Mouse (Mus musculus) neural tube, embryonic 12.5 days (tissue): Measurements from ENCODE around the gene Rcn3. TPM values are rescaled to one million over a fixed set of nuclear protein-coding genes. Genes with fewer than 3 reads are reported as not detected.
A peak's percentile ranks its signal among the peaks of the same experiment; 100 is the strongest.

Source experiments
- ATAC-seq: fragments of 200-750 bp; cut with Nextera tagmentation; 2 replicates; pipeline ENCODE4 v1.8.0; 2017; ENCODE audit warnings: low read depth, mild to moderate bottlenecking, moderate TSS enrichment, moderate library complexity; ENCODE audit not compliant: low FRiP score
- H3K27ac ChIP-seq: fragments of 300-500 bp; sonication (generic); 2 replicates; pipeline ENCODE4 v1.5.1; 2016
- H3K27me3 ChIP-seq: fragments of 300-500 bp; sonication (generic); replicated peaks from 2 replicates; pipeline ENCODE4 v1.6.1; 2016; ENCODE audit warnings: mild to moderate bottlenecking
- H3K36me3 ChIP-seq: fragments of 300-500 bp; sonication (generic); 2 replicates; pipeline ENCODE4 v1.6.1; 2016; ENCODE audit warnings: mild to moderate bottlenecking
- H3K4me1 ChIP-seq: fragments of 300-500 bp; sonication (generic); 2 replicates; pipeline ENCODE4 v1.6.1; 2016
- H3K4me2 ChIP-seq: fragments of 300-500 bp; sonication (generic); replicated peaks from 2 replicates; pipeline ENCODE4 v1.6.1; 2016; ENCODE audit warnings: mild to moderate bottlenecking
- H3K4me3 ChIP-seq: fragments of 300-500 bp; sonication (generic); 2 replicates; pipeline ENCODE4 v1.5.1; 2016
- H3K9ac ChIP-seq: fragments of 300-500 bp; sonication (generic); 2 replicates; pipeline ENCODE4 v1.6.1; 2016; ENCODE audit warnings: mild to moderate bottlenecking
- H3K9me3 ChIP-seq: fragments of 300-500 bp; sonication (generic); 2 replicates; pipeline ENCODE4 v1.6.1; 2016; ENCODE audit warnings: mild to moderate bottlenecking
- WGBS: fragments of 180-500 bp; shearing (Covaris S2); methylation state at CpG from one replicate; pipeline ENCODE4 v1.1.7; 2016; 5-methylcytosine and 5-hydroxymethylcytosine counted together
- polyA plus RNA-seq: library from polyadenylated mRNA; unstranded; fragments of >200 nt; fragmentation: Nextera tagmentation; extraction: Ambion mirVana; gene quantifications from 2 replicates; pipeline ENCODE4 v1.2.1, GENCODE M21; 2016

Rcn3 gene
- polyA plus RNA-seq, 1 experiment from 2014 or later: 125 TPM

- peaks cover 30% of the 10 kb centered on the region for H3K4me1 ChIP-seq
- 94% methylated on average over 6 of the region's 6 CpGs for WGBS
- no peaks in the 10 kb centered on the region for H3K27me3 ChIP-seq
- no peak for ATAC-seq
- H3K27ac ChIP-seq: no peak overlapping the region
- no peaks in the 10 kb centered on the region for H3K36me3 ChIP-seq
- H3K4me3 ChIP-seq: no peak overlapping the region
- H3K4me2 ChIP-seq: no peak overlapping the region
- H3K9ac ChIP-seq: no peak overlapping the region
- no peaks in the 10 kb centered on the region for H3K9me3 ChIP-seq
Observed at GRCm38 (mm10) chr7:45060632-45061122, 31.3 kb downstream of the Rcn3 start.

GRCm38 (mm10) chr7:45058607-45059571, 33.1 kb downstream of the Rcn3 start:
- no peak overlapping the region for H3K4me3 ChIP-seq
- no peaks in the 10 kb centered on the region for H3K27me3 ChIP-seq
- H3K4me1 ChIP-seq: peaks cover 30% of the 10 kb centered on the region
- ATAC-seq: no peak
- H3K4me2 ChIP-seq: peak overlapping the region; percentile 6; the same call in 1 of the 2 replicates
- 78% methylated on average over 10 of the region's 10 CpGs for WGBS
- H3K9ac ChIP-seq: no peak overlapping the region
- H3K9me3 ChIP-seq: no peaks in the 10 kb centered on the region
- no peak overlapping the region for H3K27ac ChIP-seq
- no peaks in the 10 kb centered on the region for H3K36me3 ChIP-seq

- no peaks in the 10 kb centered on the region for H3K9me3 ChIP-seq
- no peak overlapping the region for H3K4me2 ChIP-seq
- no peak overlapping the region for H3K9ac ChIP-seq
- H3K4me1 ChIP-seq: peaks cover 22% of the 10 kb centered on the region
- no peak overlapping the region for H3K4me3 ChIP-seq
- no peak overlapping the region for H3K27ac ChIP-seq
- no peak for ATAC-seq
- H3K27me3 ChIP-seq: no peaks in the 10 kb centered on the region
- no peaks in the 10 kb centered on the region for H3K36me3 ChIP-seq
Observed at GRCm38 (mm10) chr7:45056972-45057348, 35.1 kb downstream of the Rcn3 start.

GRCm38 (mm10) chr7:45056329-45056971, 35.6 kb downstream of the Rcn3 start:
- Histone ChIP-seq H3K4me2 (no peak overlapping the region), H3K9me3 (no peaks in the 10 kb centered on the region), H3K27ac (no peak overlapping the region), H3K36me3 (no peaks in the 10 kb centered on the region), H3K27me3 (no peaks in the 10 kb centered on the region), H3K4me3 (no peak overlapping the region), H3K4me1 (peaks cover 24% of the 10 kb centered on the region), H3K9ac (no peak overlapping the region)
- ATAC-seq: no peak
- WGBS: 68% methylated on average over 14 of the region's 14 CpGs

- H3K27me3 ChIP-seq: no peaks in the 10 kb centered on the region
- peaks cover 18% of the 10 kb centered on the region for H3K36me3 ChIP-seq
- peak overlapping the region; percentile 91 for H3K27ac ChIP-seq
- H3K4me1 ChIP-seq: peaks cover 25% of the 10 kb centered on the region
- no peaks in the 10 kb centered on the region for H3K9me3 ChIP-seq
- H3K4me3 ChIP-seq: peak overlapping the region; percentile 87
- H3K9ac ChIP-seq: peak overlapping the region; percentile 92
- H3K4me2 ChIP-seq: peak overlapping the region; percentile 91
- peak; percentile 86 for ATAC-seq
- WGBS: under 1% methylated on average over 33 of the region's 33 CpGs
Observed at GRCm38 (mm10) chr7:45053931-45054510, 38.0 kb downstream of the Rcn3 start.

- peak overlapping the region; percentile 92 for H3K9ac ChIP-seq
- 1% methylated on average over 44 of the region's 59 CpGs for WGBS
Observed at GRCm38 (mm10) chr7:45053117-45053930, 38.7 kb downstream of the Rcn3 start.

GRCm38 (mm10) chr7:45052862-45053116, 39.2 kb downstream of the Rcn3 start, which contains the start of gene Prr12:
Prr12 (minus strand) TSS chr7:45052881.
- 0% methylated on average over 8 of the region's 18 CpGs for WGBS
- Histone ChIP-seq H3K36me3 (peaks cover 31% of the 10 kb centered on the region), H3K27ac (peak within 1 kb of the TSS; percentile 91), H3K27me3 (no peaks in the 10 kb centered on the region), H3K9ac (peak within 1 kb of the TSS; percentile 92), H3K9me3 (no peaks in the 10 kb centered on the region), H3K4me2 (peak within 1 kb of the TSS; percentile 91), H3K4me3 (peak within 1 kb of the TSS; percentile 87), H3K4me1 (peaks cover 20% of the 10 kb centered on the region)
- ATAC-seq: no peak

More at GRCm38 (mm10) chr7:45053117-45053930, 38.7 kb downstream of the Rcn3 start:
- ATAC-seq: peak; percentile 52
- Histone ChIP-seq H3K36me3 (peaks cover 25% of the 10 kb centered on the region), H3K4me1 (peaks cover 20% of the 10 kb centered on the region), H3K27me3 (no peaks in the 10 kb centered on the region), H3K4me3 (peak overlapping the region; percentile 87), H3K4me2 (peak overlapping the region; percentile 91), H3K9me3 (no peaks in the 10 kb centered on the region), H3K27ac (peak overlapping the region; percentile 91)

GRCm38 (mm10) chr7:45052181-45052861, 39.7 kb downstream of the Rcn3 start:
- Histone ChIP-seq H3K36me3 (peaks cover 35% of the 10 kb centered on the region), H3K9ac (peak overlapping the region; percentile 92), H3K4me2 (peak overlapping the region; percentile 91), H3K27me3 (no peaks in the 10 kb centered on the region), H3K27ac (peak overlapping the region; percentile 91), H3K4me1 (peaks cover 20% of the 10 kb centered on the region), H3K9me3 (no peaks in the 10 kb centered on the region), H3K4me3 (peak overlapping the region; percentile 87)
- no peak for ATAC-seq
- WGBS: under 1% methylated on average over 38 of the region's 38 CpGs

GRCm38 (mm10) chr7:45051601-45051974, 40.4 kb downstream of the Rcn3 start:
- WGBS: 2% methylated on average over 13 of the region's 13 CpGs

GRCm38 (mm10) chr7:45050945-45051600, 40.9 kb downstream of the Rcn3 start:
- Histone ChIP-seq H3K4me2 (peak overlapping the region; percentile 91), H3K4me3 (peak overlapping the region; percentile 87), H3K9me3 (no peaks in the 10 kb centered on the region), H3K9ac (peak overlapping the region; percentile 92), H3K4me1 (peaks cover 20% of the 10 kb centered on the region), H3K36me3 (peaks cover 48% of the 10 kb centered on the region), H3K27me3 (no peaks in the 10 kb centered on the region), H3K27ac (no peak overlapping the region)
- WGBS: 2% methylated on average over 16 of the region's 16 CpGs
- ATAC-seq: peak; percentile 31

More at GRCm38 (mm10) chr7:45051601-45051974, 40.4 kb downstream of the Rcn3 start:
- H3K27ac ChIP-seq: peak overlapping the region; percentile 91; the same call in 1 of the 2 replicates
- peak overlapping the region; percentile 92 for H3K9ac ChIP-seq
- peaks cover 20% of the 10 kb centered on the region for H3K4me1 ChIP-seq
- H3K27me3 ChIP-seq: no peaks in the 10 kb centered on the region
- H3K4me3 ChIP-seq: peak overlapping the region; percentile 87
- ATAC-seq: no peak
- peak overlapping the region; percentile 91 for H3K4me2 ChIP-seq
- no peaks in the 10 kb centered on the region for H3K9me3 ChIP-seq
- peaks cover 43% of the 10 kb centered on the region for H3K36me3 ChIP-seq
